Mouse (Mus musculus) gastrocnemius, adult 18-20 months (tissue): ENCODE measurements around the gene Atxn1l. TPM values are rescaled to one million over a fixed set of nuclear protein-coding genes. Genes with fewer than 3 reads are reported as not detected.

Source experiments
- total RNA-seq, 2 experiments: library from RNA; stranded (reverse); gene quantifications; 2 replicates each; pipeline ENCODE4 v1.2.3; 2021

The Atxn1l gene
- total RNA-seq, 2 experiments from 2014 or later: 21.8 to 23.4 TPM

Other genes starting within 250 kb of the Atxn1l start
- not detected for gene Pmfbp1, start 243.7 kb downstream of the Atxn1l start, total RNA-seq
- 10 to 100 TPM; 10.3 to 11.4 TPM for gene Dhx38, start 171.9 kb downstream of the Atxn1l start, total RNA-seq
- gene Txnl4b, start 171.8 kb downstream of the Atxn1l start, total RNA-seq: 1 to 10 TPM; 5.5 to 7.3 TPM
- gene Hp, start 158.6 kb downstream of the Atxn1l start, total RNA-seq: 10 to 100 TPM; 12.9 to 28.3 TPM
- 10 to 100 TPM; 10.6 to 15.6 TPM for gene Dhodh, start 129.1 kb downstream of the Atxn1l start, total RNA-seq
- gene Pkd1l3, start 123.2 kb downstream of the Atxn1l start, total RNA-seq: under 1 TPM in 1 of 2 experiments, not detected in 1; 0.32 TPM
- gene Ist1, start 44.5 kb downstream of the Atxn1l start, total RNA-seq: 10 to 100 TPM; 27.7 to 32.7 TPM
- gene Zfp821, start 32.2 kb downstream of the Atxn1l start, total RNA-seq: 1 to 10 TPM; 3.6 to 5.6 TPM
- 10 to 100 TPM; 28.2 to 37.0 TPM for gene Ap1g1, start 40.8 kb upstream of the Atxn1l start, total RNA-seq
- 1 to 10 TPM; 1.8 to 2.3 TPM for gene Phlpp2, start 130.8 kb upstream of the Atxn1l start, total RNA-seq
- not detected for gene Marveld3, start 224.5 kb upstream of the Atxn1l start, total RNA-seq